Mouse (Mus musculus): Measurements from ENCODE around the gene Arid5b.

Gene Arid5b

DNA sequence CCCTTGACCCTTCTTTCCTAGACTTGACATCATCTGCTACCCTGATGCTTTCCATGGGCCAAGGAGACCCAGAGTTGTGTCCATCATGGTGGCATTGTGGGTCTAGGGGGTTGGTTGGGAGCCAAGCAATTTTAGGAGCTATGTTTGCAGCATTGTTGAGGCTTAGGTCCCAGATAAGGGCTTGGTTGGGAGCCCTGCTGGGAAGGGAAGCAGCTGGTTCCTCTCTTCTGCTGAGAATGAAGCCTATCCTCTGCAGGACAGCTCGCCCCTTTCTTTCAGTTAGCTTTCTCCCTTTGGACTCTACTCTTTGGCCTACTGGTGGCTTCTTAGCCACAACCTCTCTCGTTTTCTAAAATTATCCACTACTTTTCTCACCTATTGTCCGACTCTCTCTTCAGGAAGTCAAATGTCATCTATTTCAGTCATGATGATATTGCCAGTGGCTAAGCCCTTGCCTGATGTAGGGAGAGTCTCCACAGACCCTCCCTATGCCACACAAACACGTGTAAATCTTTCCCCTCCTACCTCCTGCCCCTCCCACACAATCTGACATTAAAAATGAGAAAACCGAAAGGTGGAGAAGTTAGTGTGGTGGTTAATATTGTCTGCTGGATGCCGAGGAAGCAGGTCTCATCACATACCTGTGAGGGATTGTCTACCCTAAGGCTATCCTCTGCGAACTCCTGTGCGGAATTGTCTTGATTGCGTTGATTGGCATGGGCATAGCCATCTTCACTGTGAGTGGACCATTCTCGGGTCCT, 198.4 kb downstream of the Arid5b start:
- no peak for DNase-seq

DNA sequence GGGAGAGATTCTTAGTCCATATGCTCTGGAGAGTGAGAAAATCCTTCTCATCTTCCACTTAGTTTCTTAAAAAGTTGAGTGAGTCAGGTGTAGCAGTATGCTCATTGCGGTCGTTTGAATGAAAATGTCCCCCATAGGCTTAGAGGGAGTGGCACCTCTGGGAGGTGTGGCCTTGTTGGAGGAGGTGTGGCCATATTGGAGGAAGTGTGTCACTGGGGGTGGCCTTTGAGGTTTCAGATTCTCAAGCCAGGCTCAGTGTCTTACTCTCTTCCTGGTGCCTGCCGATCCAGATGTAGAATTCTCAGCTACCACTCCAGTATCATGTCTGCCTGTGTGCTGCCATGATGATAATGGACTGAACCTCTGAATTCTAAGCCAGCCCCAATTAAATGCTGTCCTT, 199.8 kb downstream of the Arid5b start:
- no peak for DNase-seq

DNA sequence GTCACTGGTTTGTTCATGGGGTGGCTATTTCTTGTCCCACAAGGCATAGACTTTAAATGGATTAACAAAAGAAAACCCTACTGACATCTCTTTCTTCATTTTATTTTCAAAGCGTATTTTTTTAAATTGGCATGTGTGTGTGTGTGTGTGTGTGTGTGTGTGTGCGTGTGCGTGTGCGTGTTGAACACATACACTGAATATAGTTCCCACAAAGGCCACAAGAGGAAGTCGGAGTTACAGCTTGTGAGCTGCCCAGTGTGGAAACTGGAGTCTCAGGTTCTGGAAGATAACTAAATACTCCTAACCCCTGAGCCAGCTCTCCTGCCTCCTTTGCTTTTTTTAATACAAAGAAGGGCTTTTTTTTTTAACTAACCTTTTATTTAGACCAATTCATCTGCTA, 203.4 kb downstream of the Arid5b start:
- no peak for DNase-seq

DNA sequence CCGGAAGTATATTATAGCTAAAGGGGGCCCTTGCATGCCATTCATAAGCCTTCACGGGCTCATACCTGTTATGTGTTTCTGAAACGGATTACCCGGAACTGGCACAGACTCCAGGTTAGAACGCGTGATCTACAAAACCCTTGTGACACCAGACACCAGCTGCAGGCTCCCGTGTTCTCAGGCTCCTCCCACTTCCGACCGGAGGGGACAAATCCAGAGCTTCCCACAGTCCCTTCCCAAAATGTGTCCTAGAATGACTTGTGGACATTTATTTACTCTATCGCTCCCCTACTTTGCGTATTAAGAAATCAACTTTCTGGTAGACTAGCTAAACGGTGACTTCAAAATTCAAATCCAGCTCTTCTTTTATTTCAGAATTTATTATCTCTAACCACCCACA, 204.2 kb downstream of the Arid5b start:
- no peak for DNase-seq

DNA sequence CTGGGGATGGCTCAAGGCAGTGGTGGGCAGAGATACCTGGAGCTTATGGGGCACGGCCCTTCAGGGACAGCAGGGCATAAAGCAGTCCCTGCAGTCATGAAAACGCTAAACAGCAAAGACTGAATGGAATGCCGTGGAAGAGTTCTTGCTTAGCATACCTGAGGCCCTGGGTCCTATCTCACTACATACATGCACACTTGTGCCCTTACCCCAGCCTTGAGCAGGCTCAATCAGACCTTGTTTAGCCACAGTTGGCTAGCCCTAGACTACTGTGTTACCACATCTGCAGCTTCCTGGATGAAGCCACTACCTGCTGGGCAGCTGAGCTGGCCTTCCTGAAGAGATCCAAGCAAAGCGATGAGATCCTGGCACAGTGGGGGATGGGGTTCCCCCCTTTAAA, 205.9 kb downstream of the Arid5b start:
- no peak for DNase-seq

DNA sequence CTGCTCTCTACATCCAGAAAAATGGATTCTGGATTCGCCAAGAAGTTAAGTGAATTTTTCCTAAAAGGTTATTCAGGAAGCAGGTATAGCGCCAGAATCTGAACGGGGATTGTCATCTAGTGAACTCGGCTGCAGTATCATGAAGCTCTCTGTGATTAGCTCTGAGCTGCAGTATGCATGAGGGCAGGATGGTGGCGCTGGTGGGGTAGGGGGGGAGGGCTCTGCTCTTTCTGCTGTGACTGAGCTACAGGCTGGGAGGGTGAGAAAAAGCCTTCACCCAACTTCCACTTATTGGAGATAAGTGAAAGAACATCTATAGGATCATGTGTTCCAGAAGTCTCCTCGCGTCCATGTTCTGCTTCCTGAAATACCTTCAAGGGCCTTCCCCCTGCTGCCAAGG, 207.5 kb downstream of the Arid5b start:
- no peak for DNase-seq

DNA sequence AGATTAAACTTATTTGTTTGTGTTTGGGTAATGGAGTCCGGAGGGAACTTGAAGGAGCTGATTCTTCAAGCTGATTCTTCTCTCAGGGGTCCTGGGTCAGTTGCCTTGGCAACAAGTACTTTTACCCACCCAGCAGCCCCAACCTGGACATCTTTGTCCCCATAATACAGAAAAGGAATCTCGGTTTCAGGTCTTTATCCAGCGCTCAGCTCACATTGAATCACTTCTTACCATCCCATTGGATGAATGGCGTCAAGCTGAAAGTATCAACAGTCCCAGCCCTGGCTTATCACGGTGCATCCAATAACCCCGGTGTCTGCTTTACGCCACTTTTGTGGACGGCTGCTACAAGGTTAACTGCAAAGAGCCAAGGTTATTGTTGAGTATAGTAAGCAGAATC, 210.1 kb downstream of the Arid5b start:
- DNase-seq: no peak

DNA sequence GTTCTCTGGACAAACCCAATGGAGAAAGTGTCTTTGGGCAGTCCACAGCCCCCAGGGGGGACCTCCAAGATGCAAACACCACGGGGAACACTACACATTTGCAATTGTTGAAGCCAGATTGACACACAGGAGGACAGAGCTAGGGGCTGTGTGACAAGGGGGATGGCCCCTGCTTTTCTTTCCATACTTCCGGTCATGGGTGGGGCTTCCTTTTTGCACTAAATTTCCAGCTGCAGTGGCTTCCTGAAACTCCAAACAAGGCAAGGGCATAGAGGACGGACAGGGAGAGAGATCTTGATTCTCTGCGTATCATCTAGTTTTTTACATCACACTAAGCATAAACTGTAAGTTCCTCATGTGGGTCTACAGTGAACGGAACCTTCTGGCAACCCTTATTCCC, 210.6 kb downstream of the Arid5b start:
- DNase-seq: no peak

DNA sequence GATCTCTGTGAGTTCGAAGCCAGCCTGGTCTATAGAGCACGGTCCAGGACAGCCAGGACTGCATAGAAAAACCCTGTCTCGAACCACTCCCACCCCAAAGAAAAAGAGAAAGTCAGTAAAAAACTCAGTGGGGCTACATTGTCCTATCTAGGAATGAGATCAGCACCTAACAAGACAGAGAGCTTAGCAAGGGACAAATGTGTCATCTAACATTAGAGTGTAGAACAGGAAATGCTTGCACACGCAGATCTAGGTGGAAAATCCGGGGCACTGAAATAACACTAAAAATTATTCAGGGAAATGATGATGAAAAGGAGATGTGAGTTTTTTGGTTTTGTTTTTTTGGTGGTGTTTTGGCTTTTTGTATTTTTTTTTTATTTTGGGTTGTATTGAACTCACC, 212.4 kb downstream of the Arid5b start:
- no peak for DNase-seq

DNA sequence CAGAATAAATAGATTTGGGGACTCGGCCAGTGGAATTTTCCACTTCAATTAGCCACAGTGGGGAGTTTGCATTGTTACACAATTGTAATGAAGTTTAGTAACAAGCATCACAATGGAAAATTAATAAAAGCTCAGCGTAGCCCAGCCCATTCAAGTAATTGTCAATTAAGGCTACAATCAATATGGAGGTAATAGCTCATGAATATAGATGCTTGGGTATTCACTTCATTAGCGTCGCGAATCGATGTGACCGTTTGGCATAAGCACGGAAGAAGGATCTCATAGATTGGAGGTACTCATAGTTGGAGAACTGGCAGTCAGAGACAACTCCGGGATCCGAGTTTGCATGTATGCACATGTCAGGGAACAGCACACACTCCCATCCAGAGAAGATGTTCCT, 214.0 kb downstream of the Arid5b start:
- no peak for DNase-seq

DNA sequence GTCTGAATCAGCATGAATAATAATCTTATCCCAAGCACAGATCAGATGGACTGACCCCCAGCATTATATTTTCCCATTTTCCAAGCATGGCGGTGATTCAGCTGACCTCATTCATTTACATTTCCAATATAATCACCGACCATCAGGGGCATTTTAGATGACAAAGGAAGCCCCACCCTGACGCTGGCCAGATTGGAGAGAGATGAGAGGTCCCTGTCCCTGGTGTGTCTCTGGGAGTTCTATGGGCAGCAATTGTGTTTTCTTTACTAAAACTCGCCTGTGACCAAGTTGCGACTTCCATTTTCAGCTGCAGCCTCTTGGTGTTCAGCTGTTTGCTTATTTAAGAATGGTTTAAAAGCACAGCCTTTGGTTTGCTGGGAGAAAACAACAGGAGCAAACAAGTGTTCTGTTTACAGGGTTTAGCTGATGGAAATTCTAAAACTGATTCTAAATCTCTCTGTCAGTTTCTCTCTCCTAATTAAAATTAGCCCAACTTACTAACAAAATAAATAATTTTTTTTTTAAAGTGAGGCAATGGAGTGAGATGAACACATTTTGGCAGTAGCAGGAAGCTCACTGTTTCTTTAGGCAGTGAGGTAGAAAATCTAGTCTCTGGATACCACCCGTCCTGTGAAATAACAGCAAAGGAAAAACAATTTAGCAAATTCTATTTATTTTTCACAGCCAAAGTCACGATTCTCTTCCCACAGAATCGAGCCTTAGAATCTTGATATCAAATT, 214.6 kb downstream of the Arid5b start:
- no peak for DNase-seq

DNA sequence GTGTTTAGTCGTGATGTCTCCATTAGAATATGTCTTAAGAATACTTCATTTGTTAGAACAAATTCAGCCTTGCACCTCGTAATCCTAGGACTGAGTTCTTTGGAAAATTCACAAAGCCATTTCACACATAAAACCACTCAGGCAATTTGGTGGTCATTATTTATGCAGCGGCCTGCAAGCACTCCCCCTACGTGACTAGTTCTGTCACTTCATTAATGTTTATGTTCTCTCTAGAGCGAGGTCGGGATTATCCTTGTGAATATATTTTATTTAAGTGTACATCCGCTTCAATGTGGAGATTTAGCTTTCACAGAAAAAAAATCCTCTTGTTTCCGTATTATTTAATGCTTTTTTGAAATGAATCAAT, 217.3 kb downstream of the Arid5b start:
- no peak for DNase-seq

DNA sequence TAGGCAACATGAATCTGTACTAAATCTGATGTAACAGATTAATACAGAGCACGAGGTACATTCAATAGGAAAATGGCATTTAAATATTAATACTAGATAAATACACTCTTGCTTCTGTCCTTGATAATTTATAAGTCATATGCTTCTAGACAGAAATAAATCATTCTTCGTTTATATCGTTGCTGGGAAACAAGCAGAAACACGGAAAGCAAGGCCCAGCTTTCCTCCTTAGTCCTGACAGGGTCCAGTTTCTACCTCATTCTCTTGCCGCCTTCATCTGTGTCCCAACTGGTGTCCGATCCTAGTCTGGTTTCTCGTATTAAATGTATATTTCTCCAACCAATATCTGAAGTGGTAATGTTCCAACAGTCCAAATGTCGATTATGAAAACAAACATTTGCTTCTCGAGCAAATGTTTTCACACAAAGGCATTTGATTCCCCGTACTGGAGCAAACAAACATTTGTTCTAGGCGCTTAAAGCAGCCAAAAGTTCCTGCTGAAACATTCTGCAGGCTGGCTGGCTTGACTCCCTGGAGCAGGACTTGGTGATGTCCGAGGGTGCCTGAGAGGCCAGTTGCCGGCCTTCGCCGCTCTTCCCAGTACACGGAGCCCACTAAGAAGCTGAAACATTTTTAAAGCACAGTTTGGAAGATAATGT, 217.8 kb downstream of the Arid5b start:
- DNase-seq: no peak

DNA sequence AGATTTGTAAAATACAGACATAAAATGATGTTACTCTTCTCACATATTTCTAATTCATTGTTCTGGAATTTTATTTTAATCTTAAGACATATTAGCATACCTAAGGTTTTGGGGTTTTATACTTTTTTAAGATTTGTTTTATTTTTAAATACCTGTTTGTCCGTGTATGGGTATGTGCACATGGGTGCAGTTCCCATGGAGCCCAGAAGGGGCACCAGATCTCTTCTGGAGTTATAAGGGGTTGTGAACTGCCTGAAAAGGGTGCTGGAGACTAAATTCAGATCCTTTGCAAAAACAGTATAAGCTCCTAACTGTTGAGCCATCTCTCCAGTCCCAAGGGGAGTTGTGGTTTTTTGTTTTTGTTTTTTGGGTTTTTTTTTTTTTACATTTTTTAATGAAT, 220.2 kb downstream of the Arid5b start:
- DNase-seq: no peak

DNA sequence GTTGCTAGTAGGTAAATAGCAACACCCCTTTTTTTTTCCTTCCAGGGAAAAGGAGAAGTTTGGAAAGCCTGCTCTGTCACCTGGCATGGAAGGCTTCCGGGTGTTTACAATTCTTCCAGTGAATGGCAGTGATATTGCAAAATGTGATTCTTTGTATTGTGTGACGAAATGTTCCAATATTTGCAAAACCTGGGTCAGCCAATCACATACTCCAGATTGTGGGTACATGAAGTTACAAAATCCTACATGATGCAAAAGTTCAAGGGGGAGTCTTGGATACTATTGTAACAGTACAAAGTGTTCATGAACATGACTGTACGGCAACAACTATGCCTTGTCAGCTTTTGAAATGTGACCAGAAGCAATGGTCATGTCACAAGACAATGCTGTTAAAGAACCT, 220.7 kb downstream of the Arid5b start:
- DNase-seq: no peak

DNA sequence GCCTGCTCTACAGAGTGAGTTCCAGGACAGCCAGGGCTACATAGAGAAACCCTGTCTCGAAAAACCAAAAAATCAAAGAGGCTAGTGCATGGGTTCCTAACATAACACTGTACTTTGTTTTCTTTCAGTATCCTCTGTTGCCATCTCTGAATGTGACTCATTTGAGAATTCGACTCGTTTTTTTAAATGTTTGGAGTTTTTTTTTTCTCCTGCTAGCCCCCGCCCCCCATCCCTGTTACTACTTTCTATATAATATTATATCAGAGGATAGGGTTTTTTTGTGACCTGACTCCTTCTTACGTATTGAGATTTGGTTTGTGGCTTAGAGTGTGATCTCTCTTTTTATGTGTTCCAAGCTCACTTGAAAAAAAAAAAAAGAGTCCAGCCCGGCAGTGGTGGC, 223.8 kb downstream of the Arid5b start:
- DNase-seq: no peak

DNA sequence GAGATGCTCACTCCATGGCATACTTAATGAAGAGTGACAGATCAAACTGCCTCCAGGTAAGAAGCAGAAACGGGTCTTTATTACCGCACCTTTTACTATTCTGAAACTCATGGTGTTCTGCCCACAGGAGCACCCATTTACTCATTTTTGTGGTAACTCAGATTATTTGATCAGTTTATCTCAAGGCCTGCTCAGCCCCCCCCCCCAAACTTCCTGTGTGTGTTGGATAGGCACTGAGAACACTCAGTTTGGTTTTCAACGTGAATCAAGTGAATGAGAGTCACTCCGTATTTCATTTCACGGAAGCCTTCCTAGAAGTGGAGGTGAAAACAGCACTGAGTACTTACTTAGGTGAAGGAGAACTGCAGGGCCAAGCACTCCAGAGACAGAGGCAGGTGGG, 224.4 kb downstream of the Arid5b start:
- no peak for DNase-seq

DNA sequence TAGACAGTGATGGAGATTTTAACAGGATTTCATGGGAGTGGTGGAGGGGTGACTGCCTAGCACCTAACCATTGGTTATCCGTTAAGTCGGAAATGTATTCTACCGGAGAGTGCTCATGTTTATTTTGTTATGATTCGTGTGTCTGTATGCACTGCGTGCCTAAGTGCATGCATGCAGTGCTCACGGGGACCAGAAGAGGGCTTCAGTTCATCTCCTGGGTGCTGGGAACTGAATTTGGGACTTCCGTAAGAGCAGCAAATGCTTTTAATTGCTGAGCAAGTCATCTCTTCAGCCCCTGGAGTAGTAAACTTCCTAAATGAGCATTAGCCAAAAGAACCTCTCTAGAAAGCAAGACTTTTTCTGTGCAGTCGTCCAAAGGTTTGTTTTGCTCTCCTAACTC, 226.2 kb downstream of the Arid5b start:
- DNase-seq: no peak

DNA sequence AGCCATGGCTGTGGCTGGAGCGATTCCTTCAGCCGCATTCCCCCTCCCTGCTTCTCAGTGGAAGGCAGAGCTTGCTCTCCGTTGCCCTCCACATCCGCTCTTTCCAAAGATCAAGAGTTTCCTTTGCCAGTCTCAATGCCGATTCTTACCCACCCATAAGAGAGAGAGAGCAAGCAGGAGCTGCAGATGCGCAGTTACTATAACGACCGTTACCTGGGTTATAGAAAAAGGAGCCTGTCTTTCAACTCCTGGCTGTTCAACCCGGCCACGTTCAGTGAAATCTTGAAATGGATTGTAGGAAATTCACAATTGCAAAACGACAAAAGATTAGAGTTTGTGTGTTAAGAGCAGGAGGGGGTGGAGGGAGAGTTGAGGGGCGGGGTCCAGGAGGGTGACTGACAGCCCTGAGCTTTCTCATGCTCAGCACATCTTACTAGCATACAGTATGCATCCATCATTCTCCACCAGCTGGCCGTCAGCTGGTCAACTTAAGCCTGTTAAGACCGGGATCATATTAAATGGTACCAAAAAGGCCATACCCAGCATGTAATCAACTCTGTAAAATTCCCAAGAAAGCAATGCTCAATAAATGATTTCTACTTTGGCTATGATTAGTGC, 227.1 kb downstream of the Arid5b start:
- DNase-seq: no peak

DNA sequence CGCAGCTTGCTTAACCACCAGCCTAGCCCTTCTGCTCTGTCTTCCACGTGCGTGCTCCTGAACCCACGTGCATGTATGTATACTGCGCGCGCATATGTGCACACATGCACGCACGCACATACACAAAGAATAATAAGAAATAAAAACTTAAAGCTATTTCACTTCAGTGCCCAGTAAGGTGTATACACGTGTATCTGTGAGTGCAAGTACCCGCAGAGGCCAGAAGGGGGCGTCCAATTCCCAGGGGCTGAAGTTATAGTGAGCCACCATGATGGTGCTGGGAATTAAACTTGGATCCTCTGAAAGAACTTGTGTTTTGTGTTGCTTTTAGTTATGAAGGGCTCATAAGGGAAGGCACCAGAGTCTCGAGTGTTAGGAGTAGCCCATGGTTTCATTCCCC, 227.7 kb downstream of the Arid5b start:
- no peak for DNase-seq

DNA sequence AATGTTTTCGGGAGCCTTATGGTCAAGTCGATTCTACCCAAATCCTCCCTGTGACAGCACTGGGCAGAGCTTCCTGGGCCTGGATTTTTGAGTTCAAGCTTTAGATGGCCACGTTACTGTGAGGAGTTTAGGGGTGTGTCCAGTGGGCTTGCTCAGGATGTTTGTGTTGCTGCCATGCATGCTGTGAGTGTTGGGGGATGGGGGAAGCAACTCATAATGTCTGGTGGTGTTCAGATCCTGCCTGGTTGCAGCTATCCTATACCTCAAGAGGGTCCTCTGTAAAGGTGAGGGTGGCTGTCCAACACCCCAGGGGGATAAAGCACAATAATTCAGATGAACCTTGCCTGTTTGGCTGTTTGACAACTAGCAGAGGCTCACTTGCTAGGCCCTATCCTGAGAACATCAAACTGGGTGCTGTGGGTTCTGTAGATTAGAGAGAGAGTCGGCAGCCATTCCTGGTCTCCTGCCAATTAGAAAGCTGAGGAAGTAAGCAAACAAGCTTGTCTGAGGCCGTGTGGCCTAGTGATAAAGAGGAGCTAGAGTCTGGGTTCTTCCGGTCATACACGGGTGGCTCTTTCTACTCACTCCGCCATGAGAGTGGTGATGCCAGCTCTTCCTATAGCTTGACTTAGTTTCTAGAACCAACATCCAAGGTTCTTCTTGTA, 229.8 kb downstream of the Arid5b start:
- DNase-seq: no peak

DNA sequence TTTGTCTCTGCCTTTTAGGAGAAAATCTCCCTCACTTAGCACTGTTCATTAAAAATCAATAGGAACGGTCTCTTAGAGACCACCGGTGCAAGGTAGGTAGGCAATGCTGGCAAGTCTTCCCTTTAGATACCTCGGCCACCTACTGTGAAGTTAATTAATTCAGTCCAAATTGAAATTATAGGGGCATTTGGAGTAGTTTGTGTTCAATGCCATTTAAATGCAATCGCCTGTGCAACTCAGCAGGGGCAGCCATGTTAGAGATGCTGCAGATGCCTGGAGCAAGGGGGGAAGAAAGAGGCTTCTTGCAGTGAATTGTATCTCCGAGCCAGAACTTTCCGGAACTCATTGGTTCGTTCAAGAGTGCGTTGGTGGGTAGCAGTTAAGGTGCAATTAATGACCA, 233.7 kb downstream of the Arid5b start:
- no peak for DNase-seq

DNA sequence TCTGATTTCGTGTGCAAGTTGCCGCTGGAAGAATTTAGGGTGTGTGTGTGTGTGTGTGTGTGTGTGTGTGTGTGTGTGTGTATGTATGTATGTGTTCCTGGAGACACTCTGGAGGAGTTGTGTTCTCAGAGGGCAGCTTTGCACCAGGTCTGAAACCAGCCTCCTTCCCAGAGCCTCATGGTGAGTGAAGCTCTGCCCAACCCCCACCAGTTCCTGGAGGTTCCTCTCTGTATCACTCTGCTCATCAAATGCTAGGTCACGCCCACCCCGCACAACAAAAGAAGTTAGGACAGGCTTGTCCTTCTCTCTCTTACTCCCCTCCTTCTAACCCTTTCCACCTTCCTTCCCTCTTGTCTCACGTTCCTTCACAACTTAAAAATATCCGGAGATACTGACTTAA, 234.6 kb downstream of the Arid5b start:
- DNase-seq: no peak
